In genomic region chr11:89084601-89085000, GRCm38 (mm10) we compare ENCODE assay signal across 9 mouse cellular contexts. TPM values are rescaled to one million over a fixed set of nuclear protein-coding genes. Genes with fewer than 3 reads are reported as not detected.
A peak's percentile ranks its signal among the peaks of the same experiment; 100 is the strongest.
DNase-seq lines count a peak whose midpoint lies in the region; ATAC-seq and TF ChIP-seq lines count a peak whose summit lies in the region.
"Had no signal": no experiment of that assay in that cellular context is flagged by ENCODE, and none has a peak within 500 bp of the region (broad histone marks: within the 10 kb centered on the region; RNA-seq: fewer than 3 reads in every experiment).

No protein-coding gene starts in this region.

- no peaks in the 10 kb centered on the region for H3K4me1 ChIP-seq in heart, postnatal 0 days (ENCODE audit: control insufficient read depth, insufficient read depth)
- no peaks in the 10 kb centered on the region for H3K4me1 ChIP-seq in stomach, postnatal 0 days (replicated peaks; ENCODE audit: control insufficient read depth, insufficient read depth)
- H3K4me1 ChIP-seq in midbrain, embryonic 11.5 days (ENCODE audit: control insufficient read depth, insufficient read depth, low read length): no peaks in the 10 kb centered on the region

- H3K4me2 ChIP-seq in heart, postnatal 0 days (ENCODE audit: low read depth, low read length): no peak overlapping the region
- H3K4me2 ChIP-seq in stomach, postnatal 0 days (replicated peaks; ENCODE audit: low read depth): no peak overlapping the region
- H3K4me2 ChIP-seq in midbrain, embryonic 11.5 days: no peak overlapping the region

- H3K9ac ChIP-seq in heart, postnatal 0 days (replicated peaks; ENCODE audit: low read depth, low read length): no peak overlapping the region
- no peak overlapping the region for H3K9ac ChIP-seq in stomach, postnatal 0 days (ENCODE audit: low read length)
- no peak overlapping the region for H3K9ac ChIP-seq in midbrain, embryonic 11.5 days (ENCODE audit: low read length)

- H3K27me3 ChIP-seq in heart, postnatal 0 days (ENCODE audit: control insufficient read depth, insufficient read depth, low read length): no peaks in the 10 kb centered on the region
- H3K27me3 ChIP-seq in stomach, postnatal 0 days (ENCODE audit: control insufficient read depth, insufficient read depth, low read length): no peaks in the 10 kb centered on the region
- H3K27me3 ChIP-seq in midbrain, embryonic 11.5 days (ENCODE audit: control insufficient read depth, insufficient read depth, low read length): no peaks in the 10 kb centered on the region

- no peak overlapping the region for H3K4me3 ChIP-seq in heart, postnatal 0 days (ENCODE audit: low read depth, low read length)
- no peak overlapping the region for H3K4me3 ChIP-seq in stomach, postnatal 0 days (ENCODE audit: low read depth, low read length)
- no peak overlapping the region for H3K4me3 ChIP-seq in midbrain, embryonic 11.5 days (ENCODE audit: low read depth, low read length)

- peak; percentile 35 for DNase-seq in heart, postnatal 0 days (ENCODE audit: low spot score)
- no peak for DNase-seq in heart, adult 11 months
- peak; percentile 48 for DNase-seq in urinary bladder, postnatal 25 days (ENCODE audit: low spot score)
- DNase-seq in urinary bladder, postnatal 4 days (ENCODE audit: low spot score in 2 of 2): no peak
- DNase-seq in cerebellum, postnatal 14 days: peak; percentile 72
- DNase-seq in left cerebral cortex, postnatal 25 days (ENCODE audit: low spot score in 2 of 2): peak; percentile 45 to 66
- no peak for DNase-seq in stomach, postnatal 0 days (ENCODE audit: low spot score)
- DNase-seq in midbrain, embryonic 11.5 days (ENCODE audit: low spot score, missing footprints): no peak

- no peak for TF ChIP-seq EP300 in heart, postnatal 0 days (IDR thresholded peaks at IDR 0.05; ENCODE audit: low read depth)
- no peak for TF ChIP-seq EP300 in stomach, postnatal 0 days (optimal IDR thresholded peaks at IDR 0.05)

- no peaks in the 10 kb centered on the region for H3K36me3 ChIP-seq in heart, postnatal 0 days (replicated peaks; ENCODE audit: control insufficient read depth, insufficient read depth, low read length)
- no peaks in the 10 kb centered on the region for H3K36me3 ChIP-seq in stomach, postnatal 0 days (ENCODE audit: control insufficient read depth, insufficient read depth, low read length)
- H3K36me3 ChIP-seq in midbrain, embryonic 11.5 days (ENCODE audit: control insufficient read depth, insufficient read depth, low read length): no peaks in the 10 kb centered on the region

- TF ChIP-seq CTCF in heart, postnatal 0 days (IDR thresholded peaks at IDR 0.05; ENCODE audit: low read depth): peak; percentile 70
- TF ChIP-seq CTCF in stomach, postnatal 0 days (IDR thresholded peaks at IDR 0.05; ENCODE audit: low read depth): peak; percentile 81

- no peak for ATAC-seq in heart, postnatal 0 days (ENCODE audit: insufficient read depth, low read depth)
- no peak for ATAC-seq in stomach, postnatal 0 days (ENCODE audit: low FRiP score, low TSS enrichment)
- ATAC-seq in midbrain, embryonic 11.5 days (ENCODE audit: low FRiP score): no peak

- H3K27ac ChIP-seq in heart, postnatal 0 days (ENCODE audit: low read depth): no peak overlapping the region
- H3K27ac ChIP-seq in stomach, postnatal 0 days (replicated peaks): no peak overlapping the region
- H3K27ac ChIP-seq in midbrain, embryonic 11.5 days (ENCODE audit: low read depth, low read length): no peak overlapping the region

- 33% methylated on average over 7 of the region's 7 CpGs for whole genome bisulfite sequencing in heart, postnatal 0 days
- 39% methylated on average over 7 of the region's 7 CpGs for WGBS in stomach, postnatal 0 days
- WGBS in midbrain, embryonic 11.5 days: 48% methylated on average over 7 of the region's 7 CpGs

- H3K9me3 ChIP-seq in heart, postnatal 0 days (replicated peaks; ENCODE audit: control insufficient read depth, low read length): no peaks in the 10 kb centered on the region
- H3K9me3 ChIP-seq in stomach, postnatal 0 days (ENCODE audit: control insufficient read depth, low read length): no peaks in the 10 kb centered on the region
- H3K9me3 ChIP-seq in midbrain, embryonic 11.5 days (ENCODE audit: control insufficient read depth, low read length): no peaks in the 10 kb centered on the region

- intact Hi-C loops in left cerebral cortex, postnatal 25 days (cut with DNase I): no loop called here

RNA-seq across cellular contexts. Expression of gene Gm525, which starts 11.0 kb away (rescaled TPM):
- not detected in 2 replicates for total RNA-seq in heart, postnatal 0 days (2014; rRNA removed; ENCODE audit: low replicate concordance)
- not detected in 2 replicates for polyA plus RNA-seq in heart, postnatal 0 days (2015; fragmentation: Nextera tagmentation; extraction: Ambion mirVana)
- total RNA-seq in left cerebral cortex, postnatal 25 days (2021): not detected
- 0.68 and 1.7 TPM in 2 replicates for polyA plus RNA-seq in stomach, postnatal 0 days (2015; fragmentation: Nextera tagmentation; extraction: Ambion mirVana)
- polyA plus RNA-seq in midbrain, embryonic 11.5 days (2014; fragmentation: Nextera tagmentation; extraction: Ambion mirVana): not detected in 2 replicates
- total RNA-seq: layer of hippocampus, adult 18-20 months had no signal

RNA-seq across cellular contexts. Expression of gene Dgke, which starts 18.0 kb away (rescaled TPM):
- 12.6 and 15.7 TPM in 2 replicates for total RNA-seq in heart, postnatal 0 days (2014; rRNA removed; ENCODE audit: low replicate concordance)
- 4.7 and 5.3 TPM in 2 replicates for polyA plus RNA-seq in heart, postnatal 0 days (2015; fragmentation: Nextera tagmentation; extraction: Ambion mirVana)
- total RNA-seq in left cerebral cortex, postnatal 25 days (2021): 10 to 100 TPM; 51.0 to 53.0 TPM
- polyA plus RNA-seq in stomach, postnatal 0 days (2015; fragmentation: Nextera tagmentation; extraction: Ambion mirVana): 1.9 and 2.2 TPM in 2 replicates
- polyA plus RNA-seq in midbrain, embryonic 11.5 days (2014; fragmentation: Nextera tagmentation; extraction: Ambion mirVana): 4.1 and 4.6 TPM in 2 replicates

Comparison
In these comparisons a context has a peak if more than half of its experiments do, and no peak if none do; other contexts are left out.
1. DNase-seq: peak in heart, postnatal 0 days (single experiment), urinary bladder, postnatal 25 days (single experiment), cerebellum, postnatal 14 days (2 of 2) and left cerebral cortex, postnatal 25 days (2 of 2); none in heart, adult 11 months (single experiment), urinary bladder, postnatal 4 days (0 of 2), stomach, postnatal 0 days (single experiment) and midbrain, embryonic 11.5 days (single experiment).